Mouse (Mus musculus): Measurements from ENCODE around the gene Crp. TPM values are rescaled to one million over a fixed set of nuclear protein-coding genes. Genes with fewer than 3 reads are reported as not detected.

Gene Crp
- 0.14 and 1.0 TPM in 2 replicates for polyA plus RNA-seq (2015; fragmentation: Nextera tagmentation; extraction: Ambion mirVana)

GRCm38 (mm10) chr1:172697844-172698243 lies at the start of gene Crp:
Crp (plus strand) TSS chr1:172698055.
- no peaks in the 10 kb centered on the region for H3K27me3 ChIP-seq (ENCODE audit: control insufficient read depth, insufficient read depth, low read depth, low read length)
- H3K9ac ChIP-seq (ENCODE audit: low read length), result no peak within 1 kb of the TSS
- no peaks in the 10 kb centered on the region for H3K36me3 ChIP-seq (ENCODE audit: control insufficient read depth, insufficient read depth, low read length)
- no peaks in the 10 kb centered on the region for H3K9me3 ChIP-seq (ENCODE audit: control insufficient read depth, low read length)
- H3K4me1 ChIP-seq (replicated peaks; ENCODE audit: control insufficient read depth, insufficient read depth, low read length), result no peaks in the 10 kb centered on the region
- no peak within 1 kb of the TSS for H3K4me3 ChIP-seq (ENCODE audit: low read length)
- H3K4me2 ChIP-seq (ENCODE audit: low read depth, low read length), result no peak within 1 kb of the TSS
- WGBS, result 66% methylated on average over 4 of the region's 4 CpGs
- H3K27ac ChIP-seq (ENCODE audit: low read length), result no peak within 1 kb of the TSS
- ATAC-seq (ENCODE audit: low read depth), result no peak

GRCm38 (mm10) chr1:172649396-172649795 lies 48.5 kb upstream of the Crp start:
- Histone ChIP-seq H3K4me1 (replicated peaks; ENCODE audit: control insufficient read depth, insufficient read depth, low read length) (no peaks in the 10 kb centered on the region), H3K9ac (ENCODE audit: low read length) (no peak overlapping the region), H3K27ac (ENCODE audit: low read length) (no peak overlapping the region), H3K27me3 (ENCODE audit: control insufficient read depth, insufficient read depth, low read depth, low read length) (no peaks in the 10 kb centered on the region), H3K9me3 (ENCODE audit: control insufficient read depth, low read length) (no peaks in the 10 kb centered on the region), H3K36me3 (ENCODE audit: control insufficient read depth, insufficient read depth, low read length) (no peaks in the 10 kb centered on the region), H3K4me2 (ENCODE audit: low read depth, low read length) (no peak overlapping the region), H3K4me3 (ENCODE audit: low read length) (no peak overlapping the region)
- 82% methylated on average over 9 of the region's 9 CpGs for WGBS
- ATAC-seq (ENCODE audit: low read depth), result no peak

- Histone ChIP-seq H3K9ac (ENCODE audit: low read length) (no peak overlapping the region), H3K4me2 (ENCODE audit: low read depth, low read length) (no peak overlapping the region), H3K27ac (ENCODE audit: low read length) (no peak overlapping the region), H3K9me3 (ENCODE audit: control insufficient read depth, low read length) (no peaks in the 10 kb centered on the region), H3K4me1 (replicated peaks; ENCODE audit: control insufficient read depth, insufficient read depth, low read length) (no peaks in the 10 kb centered on the region), H3K36me3 (ENCODE audit: control insufficient read depth, insufficient read depth, low read length) (no peaks in the 10 kb centered on the region), H3K4me3 (ENCODE audit: low read length) (no peak overlapping the region), H3K27me3 (ENCODE audit: control insufficient read depth, insufficient read depth, low read depth, low read length) (no peaks in the 10 kb centered on the region)
- no peak for ATAC-seq (ENCODE audit: low read depth)
- WGBS, result 59% methylated on average over 8 of the region's 8 CpGs
These were observed 47.2 kb upstream of the Crp start for GRCm38 (mm10) chr1:172650519-172651287.

- Histone ChIP-seq H3K9me3 (ENCODE audit: control insufficient read depth, low read length) (no peaks in the 10 kb centered on the region), H3K4me2 (ENCODE audit: low read depth, low read length) (no peak overlapping the region), H3K4me1 (replicated peaks; ENCODE audit: control insufficient read depth, insufficient read depth, low read length) (no peaks in the 10 kb centered on the region), H3K27ac (ENCODE audit: low read length) (no peak overlapping the region), H3K9ac (ENCODE audit: low read length) (no peak overlapping the region), H3K36me3 (ENCODE audit: control insufficient read depth, insufficient read depth, low read length) (no peaks in the 10 kb centered on the region), H3K27me3 (ENCODE audit: control insufficient read depth, insufficient read depth, low read depth, low read length) (no peaks in the 10 kb centered on the region), H3K4me3 (ENCODE audit: low read length) (no peak overlapping the region)
- no peak for ATAC-seq (ENCODE audit: low read depth)
- WGBS, result 59% methylated on average over 10 of the region's 10 CpGs
These were observed 46.4 kb upstream of the Crp start for GRCm38 (mm10) chr1:172651288-172651987.

DNA sequence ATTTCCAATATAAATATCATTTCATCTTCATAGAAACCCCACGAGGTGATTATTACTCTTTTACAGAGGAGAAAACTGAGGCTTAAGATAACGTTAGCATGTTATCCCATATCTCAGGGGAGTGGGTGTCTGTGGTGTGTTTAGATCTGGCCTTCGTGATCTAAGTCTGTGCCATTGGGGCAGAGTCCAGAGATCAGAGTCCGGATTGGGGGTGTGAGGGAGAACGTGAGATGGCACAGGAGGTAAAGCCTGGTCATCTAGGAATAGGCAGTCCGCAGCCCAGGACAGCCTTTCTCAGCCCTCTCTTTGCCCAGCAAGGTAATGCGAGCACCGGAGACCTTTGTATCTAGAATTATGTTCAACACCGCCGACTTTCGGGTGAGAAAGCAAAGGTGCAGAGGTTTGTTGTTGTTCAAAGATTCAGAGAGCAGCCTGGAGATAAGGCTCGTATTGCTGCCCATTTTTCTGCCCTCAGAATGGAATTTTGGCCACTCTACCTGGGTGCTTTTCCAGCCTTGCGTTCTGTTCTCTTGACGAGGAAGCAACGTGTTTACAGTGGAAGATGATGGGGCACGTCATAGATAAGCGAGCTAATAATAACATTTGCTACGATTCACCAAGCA lies 45.7 kb upstream of the Crp start:
- Histone ChIP-seq H3K9ac (ENCODE audit: low read length) (no peak overlapping the region), H3K27ac (ENCODE audit: low read length) (no peak overlapping the region), H3K4me1 (replicated peaks; ENCODE audit: control insufficient read depth, insufficient read depth, low read length) (no peaks in the 10 kb centered on the region), H3K4me2 (ENCODE audit: low read depth, low read length) (no peak overlapping the region), H3K9me3 (ENCODE audit: control insufficient read depth, low read length) (no peaks in the 10 kb centered on the region), H3K4me3 (ENCODE audit: low read length) (no peak overlapping the region), H3K36me3 (ENCODE audit: control insufficient read depth, insufficient read depth, low read length) (no peaks in the 10 kb centered on the region), H3K27me3 (ENCODE audit: control insufficient read depth, insufficient read depth, low read depth, low read length) (no peaks in the 10 kb centered on the region)
- ATAC-seq (ENCODE audit: low read depth), result no peak
- WGBS, result 46% methylated on average over 18 of the region's 18 CpGs

GRCm38 (mm10) chr1:172653900-172654299 lies 44.0 kb upstream of the Crp start:
- H3K27ac ChIP-seq (ENCODE audit: low read length), result no peak overlapping the region
- ATAC-seq (ENCODE audit: low read depth), result no peak
- H3K4me2 ChIP-seq (ENCODE audit: low read depth, low read length), result no peak overlapping the region
- 67% methylated on average over 6 of the region's 6 CpGs for WGBS
- H3K9ac ChIP-seq (ENCODE audit: low read length), result no peak overlapping the region
- no peaks in the 10 kb centered on the region for H3K9me3 ChIP-seq (ENCODE audit: control insufficient read depth, low read length)
- H3K36me3 ChIP-seq (ENCODE audit: control insufficient read depth, insufficient read depth, low read length), result no peaks in the 10 kb centered on the region
- no peak overlapping the region for H3K4me3 ChIP-seq (ENCODE audit: low read length)
- H3K27me3 ChIP-seq (ENCODE audit: control insufficient read depth, insufficient read depth, low read depth, low read length), result no peaks in the 10 kb centered on the region
- no peaks in the 10 kb centered on the region for H3K4me1 ChIP-seq (replicated peaks; ENCODE audit: control insufficient read depth, insufficient read depth, low read length)

- Histone ChIP-seq H3K9ac (ENCODE audit: low read length) (no peak overlapping the region), H3K9me3 (ENCODE audit: control insufficient read depth, low read length) (no peaks in the 10 kb centered on the region), H3K27me3 (ENCODE audit: control insufficient read depth, insufficient read depth, low read depth, low read length) (no peaks in the 10 kb centered on the region), H3K4me3 (ENCODE audit: low read length) (no peak overlapping the region), H3K4me1 (replicated peaks; ENCODE audit: control insufficient read depth, insufficient read depth, low read length) (no peaks in the 10 kb centered on the region), H3K4me2 (ENCODE audit: low read depth, low read length) (no peak overlapping the region), H3K27ac (ENCODE audit: low read length) (no peak overlapping the region), H3K36me3 (ENCODE audit: control insufficient read depth, insufficient read depth, low read length) (no peaks in the 10 kb centered on the region)
- no peak for ATAC-seq (ENCODE audit: low read depth)
- WGBS, result 70% methylated on average over 3 of the region's 3 CpGs
These were observed 40.6 kb upstream of the Crp start for GRCm38 (mm10) chr1:172657266-172657665.

DNA sequence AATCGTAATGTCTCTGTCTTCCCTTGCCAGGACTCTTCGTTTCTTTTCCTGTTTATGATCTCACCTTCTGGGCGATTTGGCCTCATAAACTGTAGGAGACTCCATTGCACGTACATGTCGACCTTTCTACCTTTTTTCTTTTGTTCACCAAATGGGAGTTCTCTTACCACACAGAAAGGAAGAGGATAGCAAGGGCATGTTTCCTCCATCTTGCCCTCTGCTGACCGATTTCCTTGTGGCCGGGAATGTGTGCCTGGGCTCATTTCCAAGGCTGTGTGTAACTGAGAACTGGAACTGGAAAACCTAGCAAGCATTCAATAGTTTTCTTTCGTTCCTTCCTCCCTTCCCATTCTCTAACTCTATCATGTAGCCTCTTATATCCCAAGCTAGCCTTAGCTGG lies 38.2 kb upstream of the Crp start:
- WGBS, result 55% methylated on average over 8 of the region's 8 CpGs
- H3K9me3 ChIP-seq (ENCODE audit: control insufficient read depth, low read length), result no peaks in the 10 kb centered on the region
- ATAC-seq (ENCODE audit: low read depth), result no peak
- no peak overlapping the region for H3K4me3 ChIP-seq (ENCODE audit: low read length)
- no peaks in the 10 kb centered on the region for H3K36me3 ChIP-seq (ENCODE audit: control insufficient read depth, insufficient read depth, low read length)
- no peak overlapping the region for H3K4me2 ChIP-seq (ENCODE audit: low read depth, low read length)
- H3K9ac ChIP-seq (ENCODE audit: low read length), result no peak overlapping the region
- H3K27ac ChIP-seq (ENCODE audit: low read length), result no peak overlapping the region
- H3K4me1 ChIP-seq (replicated peaks; ENCODE audit: control insufficient read depth, insufficient read depth, low read length), result no peaks in the 10 kb centered on the region
- H3K27me3 ChIP-seq (ENCODE audit: control insufficient read depth, insufficient read depth, low read depth, low read length), result no peaks in the 10 kb centered on the region

DNA sequence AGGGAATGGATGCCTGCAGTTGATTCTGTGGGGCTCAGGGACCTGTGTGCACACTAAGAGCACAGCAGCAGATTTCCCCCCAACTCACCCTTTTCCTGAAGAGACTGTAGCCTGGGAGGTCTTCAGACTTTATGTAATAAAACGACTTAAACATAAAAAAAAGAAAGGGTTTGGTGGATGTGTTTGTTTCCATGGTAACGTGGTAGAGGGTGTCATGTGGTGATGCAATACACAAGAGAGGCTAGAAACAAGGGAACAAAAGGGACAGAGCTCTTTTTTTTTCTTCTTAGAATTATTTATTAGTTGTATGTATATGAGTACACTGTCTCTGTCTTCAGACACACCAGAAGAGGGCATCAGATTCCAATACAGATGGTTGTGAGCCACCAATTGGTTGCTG lies 32.4 kb upstream of the Crp start:
- Histone ChIP-seq H3K36me3 (ENCODE audit: control insufficient read depth, insufficient read depth, low read length) (no peaks in the 10 kb centered on the region), H3K27me3 (ENCODE audit: control insufficient read depth, insufficient read depth, low read depth, low read length) (no peaks in the 10 kb centered on the region), H3K9me3 (ENCODE audit: control insufficient read depth, low read length) (no peaks in the 10 kb centered on the region), H3K4me1 (replicated peaks; ENCODE audit: control insufficient read depth, insufficient read depth, low read length) (no peaks in the 10 kb centered on the region), H3K4me2 (ENCODE audit: low read depth, low read length) (no peak overlapping the region), H3K4me3 (ENCODE audit: low read length) (no peak overlapping the region), H3K27ac (ENCODE audit: low read length) (no peak overlapping the region), H3K9ac (ENCODE audit: low read length) (no peak overlapping the region)
- 64% methylated on average over 2 of the region's 2 CpGs for WGBS
- ATAC-seq (ENCODE audit: low read depth), result no peak

Measured in lung, embryonic 16.5 days (tissue).